9 mouse cellular contexts compared by ENCODE assay signal in the genomic region with DNA sequence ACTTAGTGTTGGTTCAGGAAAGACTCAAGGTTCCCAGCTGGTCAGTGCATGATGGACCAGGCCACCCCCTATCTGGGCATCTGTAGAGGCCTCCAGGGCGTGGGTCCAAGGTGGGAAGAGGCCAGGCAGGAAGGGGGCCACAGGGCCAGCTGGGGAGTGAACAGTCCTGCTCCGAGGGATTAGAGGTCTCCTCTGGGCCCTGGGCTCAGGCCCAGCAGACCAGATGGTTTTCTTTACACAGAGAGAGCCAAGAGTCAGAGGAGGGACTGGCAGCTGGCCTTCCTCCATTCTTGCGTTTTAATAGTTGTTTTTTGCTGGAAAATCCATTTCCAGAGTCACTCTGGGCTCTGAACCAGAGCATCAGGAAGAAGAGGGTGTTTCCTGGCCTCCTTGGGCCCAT. TPM values are rescaled to one million over a fixed set of nuclear protein-coding genes. Genes with fewer than 3 reads are reported as not detected.
DNase-seq lines count a peak whose midpoint lies in the region; ATAC-seq and TF ChIP-seq lines count a peak whose summit lies in the region.
"Had no signal": no experiment of that assay in that cellular context is flagged by ENCODE, and none has a peak within 500 bp of the region (broad histone marks: within the 10 kb centered on the region; RNA-seq: fewer than 3 reads in every experiment).

No protein-coding gene starts in this region.

- peak; percentile 64; the same call in 1 of the 2 replicates for TF ChIP-seq EP300 in heart, adult 2 months (IDR thresholded peaks at IDR 0.05; ENCODE audit: insufficient read depth, low read depth, low read length)

- H3K9ac ChIP-seq in heart, adult 2 months (ENCODE audit: low read depth, low read length): no peak overlapping the region
- no peak overlapping the region for H3K9ac ChIP-seq in kidney, embryonic 15.5 days

- no peak for TF ChIP-seq POLR2A in heart, adult 2 months (IDR thresholded peaks at IDR 0.05; ENCODE audit: insufficient read depth, low read depth, low read length)

- H3K27ac ChIP-seq in heart, adult 2 months: peak overlapping the region; percentile 40; the same call in 1 of the 2 replicates
- H3K27ac ChIP-seq in kidney, embryonic 15.5 days: peak overlapping the region; percentile 56

- peak; percentile 78 for ATAC-seq in cerebellum, adult (ENCODE audit: insufficient number of reproducible peaks, low FRiP score, low TSS enrichment)
- ATAC-seq in kidney, embryonic 15.5 days (replicated peaks; ENCODE audit: low FRiP score): peak; percentile 46; the same call in 1 of the 2 replicates

- H3K27me3 ChIP-seq in heart, adult 2 months (ENCODE audit: control insufficient read depth, insufficient read depth, low read length): no peaks in the 10 kb centered on the region
- H3K27me3 ChIP-seq in kidney, embryonic 15.5 days: no peaks in the 10 kb centered on the region
- H3K27me3 ChIP-seq: megakaryocyte, embryonic 14.5 days had no signal

- DNase-seq in adrenal gland, postnatal 10 days: peak; percentile 51
- no peak for DNase-seq in adrenal gland, postnatal 4 days (ENCODE audit: low spot score in 2 of 2)
- peak; percentile 84 to 87 for DNase-seq in heart, adult 2 months
- peak; percentile 43 to 65 for DNase-seq in lung, adult 18-20 months
- DNase-seq in right cerebral cortex, adult 2 months (ENCODE audit: low spot score in 2 of 2): peak; percentile 41 to 44
- no peak for DNase-seq in embryo, embryonic 10 days (ENCODE audit: low spot score)

- no peak for TF ChIP-seq CTCF in heart, adult 2 months (IDR thresholded peaks at IDR 0.05)

- H3K36me3 ChIP-seq in heart, adult 2 months (ENCODE audit: control insufficient read depth, insufficient read depth, low read length): peaks cover 6% of the 10 kb centered on the region
- peaks cover 87% of the 10 kb centered on the region for H3K36me3 ChIP-seq in kidney, embryonic 15.5 days

- no peaks in the 10 kb centered on the region for H3K9me3 ChIP-seq in kidney, embryonic 15.5 days (replicated peaks)
- H3K9me3 ChIP-seq: megakaryocyte, embryonic 14.5 days had no signal

- H3K4me3 ChIP-seq in heart, adult 2 months: no peak overlapping the region
- no peak overlapping the region for H3K4me3 ChIP-seq in kidney, embryonic 15.5 days (replicated peaks)
- H3K4me3 ChIP-seq: megakaryocyte, embryonic 14.5 days had no signal

- no peak overlapping the region for H3K4me2 ChIP-seq in kidney, embryonic 15.5 days

- 20% methylated on average over 3 of the region's 3 CpGs for WGBS in heart, adult 2 months
- 42% methylated on average over 3 of the region's 3 CpGs for WGBS in kidney, embryonic 15.5 days

- peaks cover 11% of the 10 kb centered on the region for H3K4me1 ChIP-seq in heart, adult 2 months (ENCODE audit: control insufficient read depth, insufficient read depth, low read length)
- peaks cover 12% of the 10 kb centered on the region for H3K4me1 ChIP-seq in kidney, embryonic 15.5 days
- H3K4me1 ChIP-seq: megakaryocyte, embryonic 14.5 days had no signal

- intact Hi-C loops in heart, adult 2 months (cut with DNase I): no loop called here

- H3K79me2 ChIP-seq in heart, adult 2 months (replicated peaks; ENCODE audit: control insufficient read depth, insufficient read depth, low read length): no peaks in the 10 kb centered on the region

RNA-seq across cellular contexts. Expression of gene Spon2, which starts 27.4 kb away (rescaled TPM):
- 1 to 10 TPM; 7.8 to 8.5 TPM for total RNA-seq in adrenal gland, postnatal 10 days (2021)
- 1 to 10 TPM; 5.2 to 9.7 TPM for total RNA-seq in adrenal gland, postnatal 4 days (2021)
- 10 to 100 TPM in 1 of 2 experiments, 1 to 10 TPM in 1; 2.6 to 13.7 TPM for total RNA-seq in heart, adult 2 months (2021)
- polyA plus RNA-seq in heart, adult 2 months (2012; rRNA removed): 13.8 and 28.5 TPM in 2 replicates
- 6.0 and 13.2 TPM in 2 replicates for polyA plus RNA-seq in kidney, embryonic 15.5 days (2015; fragmentation: Nextera tagmentation; extraction: Ambion mirVana)

RNA-seq across cellular contexts. Expression of gene Ctbp1, which starts 29.1 kb away (rescaled TPM):
- 100 to 1,000 TPM; 202 to 229 TPM for total RNA-seq in adrenal gland, postnatal 10 days (2021)
- total RNA-seq in adrenal gland, postnatal 4 days (2021): 100 to 1,000 TPM; 248 to 269 TPM
- total RNA-seq in heart, adult 2 months (2021): 100 to 1,000 TPM; 213 to 227 TPM
- 175 and 178 TPM in 2 replicates for polyA plus RNA-seq in heart, adult 2 months (2012; rRNA removed)
- polyA plus RNA-seq in kidney, embryonic 15.5 days (2015; fragmentation: Nextera tagmentation; extraction: Ambion mirVana): 318 and 324 TPM in 2 replicates

Comparison
In these comparisons a context has a peak if more than half of its experiments do, and no peak if none do; other contexts are left out.
1. DNase-seq: peak in adrenal gland, postnatal 10 days (single experiment), heart, adult 2 months (2 of 2), lung, adult 18-20 months (2 of 2) and right cerebral cortex, adult 2 months (2 of 2); none in adrenal gland, postnatal 4 days (0 of 2) and embryo, embryonic 10 days (single experiment).